Mouse (Mus musculus) layer of hippocampus, adult 8-10 months (tissue): ENCODE data around the gene Cyp4b1. TPM values are rescaled to one million over a fixed set of nuclear protein-coding genes. Genes with fewer than 3 reads are reported as not detected.

ENCODE experiments used
- total RNA-seq, 4 experiments: library from RNA; stranded (reverse); gene quantifications; 2 replicates each; pipeline ENCODE4 v1.2.4; 2022

Gene Cyp4b1
- total RNA-seq, 4 experiments from 2014 or later: 0.52 to 2.1 (median 0.76) TPM

Other genes with a start within 250 kb of the Cyp4b1 start
- gene Cyp4a12b, start 236.1 kb downstream of the Cyp4b1 start, total RNA-seq: not detected
- gene Cyp4a30b, start 195.1 kb downstream of the Cyp4b1 start, total RNA-seq: not detected
- gene Cyp4a14, start 151.6 kb downstream of the Cyp4b1 start, total RNA-seq: not detected
- not detected for gene Cyp4a10, start 129.5 kb downstream of the Cyp4b1 start, total RNA-seq
- not detected for gene Cyp4a31, start 84.1 kb downstream of the Cyp4b1 start, total RNA-seq
- not detected for gene Cyp4a32, start 46.8 kb downstream of the Cyp4b1 start, total RNA-seq
- gene Efcab14, start 90.0 kb upstream of the Cyp4b1 start, total RNA-seq: 10 to 100 TPM; 57.2 to 62.0 (median 60.1) TPM
- gene Tex38, start 133.3 kb upstream of the Cyp4b1 start, total RNA-seq: under 1 TPM in 2 of 4 experiments, not detected in 2; 0.43 to 0.85 TPM
- 10 to 100 TPM; 55.8 to 66.8 (median 63.1) TPM for gene Atpaf1, start 137.1 kb upstream of the Cyp4b1 start, total RNA-seq
- 10 to 100 TPM in 1 of 4 experiments, 1 to 10 TPM in 3; 4.5 to 10.2 (median 7.1) TPM for gene Mob3c, start 180.4 kb upstream of the Cyp4b1 start, total RNA-seq
- gene Mknk1, start 191.5 kb upstream of the Cyp4b1 start, total RNA-seq: 10 to 100 TPM; 47.2 to 70.6 (median 53.7) TPM
- under 1 TPM in 3 of 4 experiments, not detected in 1; 0.39 to 0.53 (median 0.41) TPM for gene Kncn, start 236.7 kb upstream of the Cyp4b1 start, total RNA-seq
- gene 6430628N08Rik, start 242.9 kb upstream of the Cyp4b1 start, total RNA-seq: under 1 TPM in 2 of 4 experiments, not detected in 2; 0.20 to 0.28 TPM